Mouse (Mus musculus): Measurements from ENCODE around the gene Wipi1. TPM values are rescaled to one million over a fixed set of nuclear protein-coding genes. Genes with fewer than 3 reads are reported as not detected.
"Not testable (repeated sequence)": the region's sequence is repeated elsewhere in the genome, so short reads cannot be mapped to it uniquely, and the experiment has no call there.

Gene Wipi1
- polyA plus RNA-seq (2015; fragmentation: Nextera tagmentation; extraction: Ambion mirVana): 35.0 and 35.5 TPM in 2 replicates

DNA sequence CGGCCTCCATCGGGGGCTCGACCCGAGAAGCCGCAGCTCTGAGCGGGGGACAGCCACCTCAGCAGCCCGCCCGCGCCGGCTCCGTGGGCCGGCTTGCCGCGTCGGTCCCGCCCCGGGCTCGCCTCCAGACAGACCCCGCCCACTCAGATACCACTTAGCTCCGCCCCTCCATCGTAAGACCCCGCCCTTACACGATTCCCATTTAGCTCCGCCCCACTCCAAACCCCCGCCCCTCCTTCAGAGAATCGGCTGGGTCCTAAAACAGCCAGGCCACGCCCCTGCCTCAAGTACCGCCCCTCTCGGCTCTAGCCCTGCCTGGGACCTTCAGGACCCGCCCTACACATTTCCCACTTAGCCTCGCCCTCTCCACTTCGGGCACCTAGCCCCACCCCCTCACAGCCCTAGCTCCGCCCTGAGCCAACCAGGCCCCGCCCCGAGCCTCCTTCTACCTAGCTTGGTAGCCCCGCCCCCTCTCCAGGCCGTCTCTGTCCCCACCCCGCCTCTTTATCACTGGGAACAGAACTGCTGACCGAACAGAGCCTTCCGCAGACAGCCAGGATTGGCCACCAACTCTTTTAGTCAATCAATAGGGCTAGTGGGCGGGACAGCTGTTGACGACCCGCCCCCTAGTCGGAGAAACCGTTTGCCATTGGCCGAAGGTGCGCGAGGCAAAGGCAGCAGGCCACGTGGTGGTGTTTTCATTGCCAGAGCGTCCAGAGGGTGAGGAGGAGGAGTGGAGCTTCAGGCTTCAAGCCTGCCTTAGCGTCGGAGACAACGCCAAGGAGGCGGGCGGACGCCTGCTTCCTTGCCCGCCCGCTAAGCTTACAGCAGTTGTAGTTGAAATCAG is at the start of gene Wipi1:
Gene Wipi1 (minus strand): TSS at position 665 of the 847 bp plus-strand sequence.
- peak; percentile 96 for ATAC-seq (replicated peaks; ENCODE audit: low FRiP score)
- Histone ChIP-seq H3K4me1 (peaks cover 28% of the 10 kb centered on the region), H3K27me3 (no peaks in the 10 kb centered on the region), H3K9me3 (replicated peaks) (no peaks in the 10 kb centered on the region), H3K36me3 (no peaks in the 10 kb centered on the region), H3K4me2 (peak within 1 kb of the TSS; percentile 81), H3K4me3 (replicated peaks) (peak within 1 kb of the TSS; percentile 76), H3K9ac (peak within 1 kb of the TSS; percentile 77), H3K27ac (peak within 1 kb of the TSS; percentile 87)
- under 1% methylated on average over 58 of the region's 58 CpGs for WGBS

DNA sequence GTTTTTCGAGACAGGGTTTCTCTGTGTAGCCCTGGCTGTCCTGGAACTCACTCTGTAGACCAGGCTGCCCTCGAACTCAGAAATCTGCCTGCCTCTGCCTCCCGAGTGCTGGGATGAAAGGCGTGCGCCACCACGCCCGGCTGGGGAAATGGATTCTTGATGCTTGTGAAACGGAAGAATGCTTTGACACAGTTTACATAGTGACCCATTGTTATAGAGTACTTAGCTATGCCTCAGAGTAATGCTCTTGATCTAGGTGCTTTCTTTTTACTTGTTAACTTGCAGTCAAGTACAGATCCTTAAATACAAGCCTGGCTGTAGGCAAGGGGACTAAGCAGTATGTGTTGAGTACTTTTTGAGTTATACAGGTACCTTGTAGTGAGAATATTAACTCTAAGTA is 48.8 kb upstream of the Wipi1 start:
- H3K9ac ChIP-seq; ATAC-seq (replicated peaks; ENCODE audit: low FRiP score); H3K9me3 ChIP-seq (replicated peaks); H3K4me1 ChIP-seq; H3K27ac ChIP-seq; H3K4me3 ChIP-seq (replicated peaks); H3K27me3 ChIP-seq; H3K4me2 ChIP-seq: not testable (repeated sequence)
- 90% methylated on average over 8 of the region's 8 CpGs for WGBS
- H3K36me3 ChIP-seq: peaks cover 94% of the 10 kb centered on the region

DNA sequence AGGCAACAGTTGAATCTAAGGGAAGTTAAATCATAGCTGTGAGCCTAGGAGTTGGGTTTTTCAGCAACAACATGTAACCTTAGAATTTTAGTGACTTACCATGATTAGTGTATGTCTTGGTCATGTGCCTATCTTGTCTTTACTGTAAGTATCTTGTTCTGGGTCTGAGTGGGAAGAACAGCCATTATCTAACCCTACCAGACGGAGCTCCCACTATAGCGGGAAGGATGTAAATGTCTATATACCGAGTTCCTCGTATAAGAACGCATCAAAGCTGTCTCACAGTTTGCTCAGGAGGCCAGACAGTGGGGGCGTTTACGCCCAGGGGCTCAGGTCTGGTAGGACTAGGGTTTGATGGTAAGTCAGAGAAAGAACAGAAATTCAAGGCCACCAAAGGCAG is 44.5 kb upstream of the Wipi1 start:
- no peaks in the 10 kb centered on the region for H3K9me3 ChIP-seq (replicated peaks)
- no peak overlapping the region for H3K4me3 ChIP-seq (replicated peaks)
- WGBS: 85% methylated on average over 7 of the region's 7 CpGs
- H3K9ac ChIP-seq: no peak overlapping the region
- no peak for ATAC-seq (replicated peaks; ENCODE audit: low FRiP score)
- peaks cover 77% of the 10 kb centered on the region for H3K36me3 ChIP-seq
- H3K27ac ChIP-seq: no peak overlapping the region
- no peaks in the 10 kb centered on the region for H3K27me3 ChIP-seq
- H3K4me1 ChIP-seq: peaks cover 23% of the 10 kb centered on the region
- H3K4me2 ChIP-seq: no peak overlapping the region

DNA sequence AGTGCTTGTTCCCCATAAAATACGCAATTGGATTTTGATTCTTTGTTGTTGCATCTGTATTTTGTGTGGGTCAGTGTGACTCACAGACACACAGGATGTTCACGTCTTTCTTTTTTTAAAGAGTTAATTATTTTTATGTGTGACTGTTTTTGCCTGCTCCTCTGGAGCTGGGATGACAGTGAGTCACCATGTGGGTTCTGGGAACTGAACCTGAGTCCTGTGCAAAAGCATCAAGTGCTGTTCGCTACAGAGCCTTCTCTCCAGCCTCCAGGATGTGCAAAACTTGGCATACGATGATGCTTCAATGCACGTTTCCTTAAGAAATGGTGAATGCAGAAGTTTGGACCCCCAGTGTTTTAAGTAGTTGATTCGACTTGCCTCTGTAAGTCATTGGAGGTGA is 42.8 kb upstream of the Wipi1 start:
- 83% methylated on average over 6 of the region's 6 CpGs for WGBS
- no peak for ATAC-seq (replicated peaks; ENCODE audit: low FRiP score)

DNA sequence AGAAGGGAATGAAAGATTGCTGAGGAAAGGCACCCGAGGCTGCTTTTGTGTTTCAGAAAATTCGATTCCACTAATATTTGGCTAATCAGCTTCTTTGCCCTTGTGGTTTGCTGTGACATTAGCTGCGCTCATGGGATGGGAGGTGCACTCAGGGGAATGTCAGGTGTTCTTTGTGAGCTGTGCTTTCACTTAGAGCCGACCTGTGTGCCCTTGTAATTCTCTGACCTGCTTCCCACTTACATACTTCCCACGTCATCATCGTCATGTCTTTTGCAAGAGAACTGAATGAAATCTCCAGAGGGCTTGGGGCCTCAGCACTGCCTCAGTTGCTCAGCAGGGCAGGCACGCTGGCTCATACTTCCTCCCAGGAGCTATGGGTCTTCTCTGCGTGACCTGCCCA is 41.4 kb upstream of the Wipi1 start:
- Histone ChIP-seq H3K9ac (0 out of 2 replicates have a peak overlapping the region, but pooled peaks have one; percentile 4), H3K27me3 (no peaks in the 10 kb centered on the region), H3K36me3 (peaks cover 48% of the 10 kb centered on the region), H3K9me3 (replicated peaks) (no peaks in the 10 kb centered on the region), H3K4me1 (peaks cover 40% of the 10 kb centered on the region), H3K27ac (no peak overlapping the region), H3K4me3 (replicated peaks) (peak overlapping the region; percentile 80), H3K4me2 (peak overlapping the region; percentile 72)
- 60% methylated on average over 8 of the region's 8 CpGs for WGBS
- ATAC-seq (replicated peaks; ENCODE audit: low FRiP score): no peak

More for the DNA sequence above, 42.8 kb upstream of the Wipi1 start:
- Histone ChIP-seq H3K27ac (no peak overlapping the region), H3K36me3 (peaks cover 60% of the 10 kb centered on the region), H3K9ac (no peak overlapping the region), H3K4me1 (peaks cover 30% of the 10 kb centered on the region), H3K4me3 (replicated peaks) (no peak overlapping the region), H3K9me3 (replicated peaks) (no peaks in the 10 kb centered on the region), H3K27me3 (no peaks in the 10 kb centered on the region), H3K4me2 (no peak overlapping the region)

DNA sequence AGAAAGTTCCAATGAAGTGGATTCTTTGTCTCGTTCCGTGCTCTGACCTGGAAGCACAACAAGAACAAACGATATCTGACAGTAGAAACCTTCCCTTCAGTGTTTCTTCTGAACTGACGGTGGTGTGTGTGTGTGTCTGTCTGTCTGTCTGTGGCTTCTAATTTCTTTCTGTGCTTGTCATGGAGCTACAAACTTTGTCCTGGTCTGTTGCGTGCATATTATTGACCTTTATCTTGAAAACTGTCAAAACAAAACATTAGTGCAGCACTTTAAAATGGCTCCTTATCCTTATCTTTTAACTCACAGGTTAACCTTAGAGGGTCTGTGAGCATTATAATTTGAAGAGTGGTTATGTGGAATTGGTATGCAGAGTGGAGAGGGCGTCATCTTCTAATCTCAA is 40.7 kb upstream of the Wipi1 start:
- WGBS: 44% methylated on average over 6 of the region's 6 CpGs

DNA sequence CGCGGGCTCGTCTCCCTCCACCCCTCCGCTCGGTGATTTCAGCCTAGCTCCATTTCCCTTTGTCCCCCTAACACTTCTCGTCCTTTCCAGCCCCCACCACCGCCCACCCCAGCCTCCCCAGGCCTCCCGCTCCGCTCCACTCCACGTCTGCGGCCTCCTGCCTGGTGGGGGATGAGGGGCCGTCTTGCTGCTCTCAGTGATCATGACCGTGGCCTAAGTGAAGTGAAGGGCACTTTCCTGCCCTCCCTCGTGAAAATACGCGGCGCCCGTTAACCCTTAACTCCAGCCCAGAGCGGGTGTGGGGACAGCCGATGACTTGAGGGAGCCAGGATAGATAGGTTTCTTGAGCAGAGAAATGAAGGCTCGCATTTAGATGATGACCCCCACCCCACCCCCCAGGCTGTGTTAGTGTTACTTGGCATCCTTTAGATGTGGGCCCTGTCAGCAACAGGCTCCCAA is 39.8 kb upstream of the Wipi1 start:
- H3K9ac ChIP-seq: peak overlapping the region; percentile 91
- 0% methylated on average over 21 of the region's 21 CpGs for WGBS

More for the DNA sequence above, 40.7 kb upstream of the Wipi1 start:
- Histone ChIP-seq H3K9ac (peak overlapping the region; percentile 91), H3K27me3 (no peaks in the 10 kb centered on the region), H3K9me3 (replicated peaks) (no peaks in the 10 kb centered on the region), H3K36me3 (peaks cover 43% of the 10 kb centered on the region), H3K27ac (no peak overlapping the region), H3K4me3 (replicated peaks) (peak overlapping the region; percentile 80), H3K4me1 (peaks cover 40% of the 10 kb centered on the region), H3K4me2 (peak overlapping the region; percentile 72)
- ATAC-seq (replicated peaks; ENCODE audit: low FRiP score): no peak

DNA sequence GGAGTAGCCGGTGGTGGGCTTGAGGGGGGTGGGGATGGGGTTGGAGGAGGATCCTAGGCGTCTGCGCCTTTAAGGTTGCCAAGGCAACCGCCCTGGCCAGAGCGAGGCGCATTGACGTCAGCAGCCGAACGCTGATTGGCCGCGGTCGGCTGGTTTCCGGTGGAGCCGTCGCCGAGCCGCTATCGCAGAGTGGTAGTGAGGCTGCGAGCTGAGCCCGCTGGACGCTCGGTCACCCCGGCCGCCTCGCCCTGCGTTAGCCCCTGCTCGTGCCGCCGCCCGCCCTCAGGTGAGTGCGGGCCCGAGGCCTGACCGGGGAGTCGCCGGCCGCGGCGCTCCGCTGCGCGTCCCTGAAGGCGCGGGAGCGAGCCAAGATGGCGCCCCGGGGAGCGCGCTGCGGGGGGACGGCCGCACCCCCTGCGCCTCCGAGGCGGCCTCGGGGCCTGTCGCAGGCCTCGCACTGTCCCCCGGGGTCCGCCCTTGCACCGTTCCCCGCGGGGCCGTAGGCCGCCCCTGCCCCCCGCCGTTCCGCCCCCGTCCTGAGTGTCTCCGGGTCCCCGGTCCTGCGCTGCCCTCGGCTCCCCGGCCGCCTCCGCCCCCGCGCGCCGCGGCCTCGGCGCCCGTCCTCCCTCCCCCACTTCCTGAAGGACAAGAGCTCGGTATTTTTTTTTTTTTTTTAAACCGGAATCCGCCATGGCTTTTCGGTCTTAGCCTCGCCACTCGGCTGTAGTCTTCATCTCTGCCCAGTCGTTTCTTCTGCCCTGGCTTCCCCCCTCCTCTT is 39.2 kb upstream of the Wipi1 start:
- peak; percentile 97 for ATAC-seq (replicated peaks; ENCODE audit: low FRiP score)

More for the DNA sequence above, 39.8 kb upstream of the Wipi1 start:
- H3K27ac ChIP-seq: peak overlapping the region; percentile 98
- peaks cover 40% of the 10 kb centered on the region for H3K4me1 ChIP-seq
- peak overlapping the region; percentile 72 for H3K4me2 ChIP-seq
- peak; percentile 11 for ATAC-seq (replicated peaks; ENCODE audit: low FRiP score)
- peak overlapping the region; percentile 80 for H3K4me3 ChIP-seq (replicated peaks)
- no peaks in the 10 kb centered on the region for H3K9me3 ChIP-seq (replicated peaks)
- H3K27me3 ChIP-seq: no peaks in the 10 kb centered on the region
- H3K36me3 ChIP-seq: peaks cover 35% of the 10 kb centered on the region

DNA sequence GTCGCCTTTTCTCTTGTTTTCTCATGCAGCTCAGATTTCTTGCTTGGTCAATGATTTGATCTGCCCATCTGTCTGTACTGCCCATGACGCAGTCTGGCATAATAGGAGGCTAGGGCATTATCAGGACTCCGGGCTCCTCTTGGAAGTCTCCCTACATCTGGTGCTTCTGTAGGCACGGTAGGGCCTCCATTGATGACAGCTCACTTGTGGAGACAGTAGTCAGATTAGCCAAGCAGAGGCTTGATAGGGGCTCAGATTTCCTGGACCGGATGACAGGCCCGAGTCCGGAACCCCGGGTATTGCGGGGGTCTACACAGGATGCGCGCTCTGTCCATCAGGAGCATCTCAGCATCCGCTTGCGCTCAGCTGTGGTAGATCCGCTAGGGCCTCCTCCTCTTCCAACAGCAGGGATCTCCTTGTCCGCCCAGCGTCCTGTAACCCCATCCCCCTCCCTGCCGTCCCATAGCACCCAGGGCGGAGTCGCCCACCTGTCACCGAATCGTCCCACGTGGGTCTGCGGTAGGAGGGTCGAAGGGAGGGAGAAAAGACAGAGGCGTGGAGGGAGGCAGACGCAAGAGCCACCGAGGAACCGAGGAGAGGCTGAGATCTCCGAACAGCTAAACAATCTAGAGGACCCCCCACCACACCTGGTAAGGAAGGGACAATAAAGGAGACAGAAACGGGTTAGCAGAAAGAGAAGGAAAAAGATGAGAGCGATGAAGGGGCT is 38.4 kb upstream of the Wipi1 start:
- Histone ChIP-seq H3K4me3 (replicated peaks) (peak overlapping the region; percentile 80), H3K27ac (peak overlapping the region; percentile 98), H3K9ac (peak overlapping the region; percentile 91), H3K4me2 (peak overlapping the region; percentile 91), H3K4me1 (peaks cover 40% of the 10 kb centered on the region), H3K9me3 (replicated peaks) (no peaks in the 10 kb centered on the region), H3K27me3 (no peaks in the 10 kb centered on the region), H3K36me3 (peaks cover 20% of the 10 kb centered on the region)
- peak; percentile 80 for ATAC-seq (replicated peaks; ENCODE audit: low FRiP score)
- WGBS: 1% methylated on average over 31 of the region's 31 CpGs

More for the DNA sequence above, 39.2 kb upstream of the Wipi1 start:
- peaks cover 29% of the 10 kb centered on the region for H3K36me3 ChIP-seq
- H3K4me1 ChIP-seq: peaks cover 40% of the 10 kb centered on the region
- H3K4me2 ChIP-seq: peak overlapping the region; percentile 91
- H3K4me3 ChIP-seq (replicated peaks): peak overlapping the region; percentile 80
- H3K9ac ChIP-seq: peak overlapping the region; percentile 91
- no peaks in the 10 kb centered on the region for H3K9me3 ChIP-seq (replicated peaks)
- H3K27ac ChIP-seq: peak overlapping the region; percentile 98
- no peaks in the 10 kb centered on the region for H3K27me3 ChIP-seq
- WGBS: 0% methylated on average over 73 of the region's 90 CpGs

DNA sequence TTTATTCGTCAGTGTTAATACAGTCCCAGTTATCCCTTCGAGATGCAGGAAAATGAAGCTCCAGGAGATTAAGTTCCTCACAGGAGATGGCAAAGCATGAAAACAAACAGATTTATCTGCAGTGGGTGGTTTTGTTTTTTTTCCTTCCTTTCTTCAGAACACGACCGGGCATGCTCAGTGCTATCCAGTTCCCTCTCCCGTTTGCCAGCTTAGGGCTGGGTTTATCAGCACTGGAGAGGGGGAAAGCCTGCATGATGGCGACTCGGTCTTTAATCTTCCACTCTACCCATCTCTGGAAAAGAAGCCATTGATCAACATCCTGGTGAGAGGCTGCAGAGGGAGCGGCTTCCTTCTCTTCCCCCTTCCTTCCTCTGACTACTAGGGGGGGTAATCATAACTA is 37.4 kb upstream of the Wipi1 start, which contains the start of gene Prkar1a:
Gene Prkar1a (plus strand): TSS at position 200 of the 400 bp plus-strand sequence.
- peak within 1 kb of the TSS; percentile 91 for H3K4me2 ChIP-seq
- peak within 1 kb of the TSS; percentile 91 for H3K9ac ChIP-seq
- no peaks in the 10 kb centered on the region for H3K27me3 ChIP-seq
- no peaks in the 10 kb centered on the region for H3K9me3 ChIP-seq (replicated peaks)
- peaks cover 40% of the 10 kb centered on the region for H3K4me1 ChIP-seq
- 24% methylated on average over 8 of the region's 8 CpGs for WGBS
- ATAC-seq (replicated peaks; ENCODE audit: low FRiP score): no peak
- peaks cover 11% of the 10 kb centered on the region for H3K36me3 ChIP-seq
- H3K4me3 ChIP-seq (replicated peaks): peak within 1 kb of the TSS; percentile 80
- peak within 1 kb of the TSS; percentile 98 for H3K27ac ChIP-seq

DNA sequence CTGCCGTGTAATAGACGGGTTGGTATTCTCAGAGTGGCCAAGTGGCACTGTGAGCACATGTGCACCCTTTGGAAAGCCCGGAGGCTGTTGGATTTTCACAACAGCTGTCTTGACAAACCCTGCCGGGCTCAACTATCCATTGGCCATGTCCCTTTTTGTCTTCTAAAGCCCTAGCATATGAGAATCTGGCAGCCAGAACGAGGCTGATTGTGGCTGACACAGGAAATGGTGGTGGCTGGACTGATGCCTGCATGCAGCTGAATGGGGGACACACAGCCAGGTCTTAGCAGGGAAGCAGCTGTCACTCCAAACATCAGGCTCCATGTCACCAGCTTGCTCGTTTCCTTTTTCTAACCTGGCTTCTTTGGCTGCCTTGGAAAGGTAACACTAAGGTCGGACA is 36.7 kb upstream of the Wipi1 start:
- H3K27me3 ChIP-seq: no peaks in the 10 kb centered on the region
- H3K9me3 ChIP-seq (replicated peaks): no peaks in the 10 kb centered on the region
- ATAC-seq (replicated peaks; ENCODE audit: low FRiP score): no peak
- no peak overlapping the region for H3K9ac ChIP-seq
- H3K36me3 ChIP-seq: peaks cover 4% of the 10 kb centered on the region
- no peak overlapping the region for H3K4me3 ChIP-seq (replicated peaks)
- H3K27ac ChIP-seq: peak overlapping the region; percentile 22; the same call in 1 of the 2 replicates
- H3K4me1 ChIP-seq: peaks cover 36% of the 10 kb centered on the region
- 45% methylated on average over 7 of the region's 7 CpGs for WGBS
- H3K4me2 ChIP-seq: no peak overlapping the region

Measured in kidney, embryonic 15.5 days (tissue).